Mouse (Mus musculus) hindbrain, embryonic 10.5 days (tissue): ENCODE results near the gene Epn2. TPM values are rescaled to one million over a fixed set of nuclear protein-coding genes. Genes with fewer than 3 reads are reported as not detected.

Source experiments
- polyA plus RNA-seq: library from polyadenylated mRNA; unstranded; fragments of >200 nt; fragmentation: Nextera tagmentation; extraction: Ambion mirVana; gene quantifications from 2 replicates; pipeline ENCODE4 v1.2.1, GENCODE M21; 2016

The Epn2 gene
- polyA plus RNA-seq, 1 experiment from 2014 or later, result 25.7 TPM

Other genes with a start within 250 kb of the Epn2 start
- gene Slc47a2, start 236.8 kb downstream of the Epn2 start, polyA plus RNA-seq, result not detected in 2 replicates
- 0.05 and 0.10 TPM in 2 replicates for gene Slc47a1, start 201.3 kb downstream of the Epn2 start, polyA plus RNA-seq
- gene Rnf112, start 125.6 kb downstream of the Epn2 start, polyA plus RNA-seq, result 0.62 and 1.1 TPM in 2 replicates
- 78.2 and 88.3 TPM in 2 replicates for gene Mfap4, start 94.3 kb downstream of the Epn2 start, polyA plus RNA-seq
- 99.5 and 107 TPM in 2 replicates for gene Mapk7, start 85.3 kb downstream of the Epn2 start, polyA plus RNA-seq
- gene B9d1, start 74.5 kb downstream of the Epn2 start, polyA plus RNA-seq, result 51.9 and 54.7 TPM in 2 replicates
- gene Grap, start 73.6 kb upstream of the Epn2 start, polyA plus RNA-seq, result 7.8 and 8.6 TPM in 2 replicates
- gene Fam83g, start 104.4 kb upstream of the Epn2 start, polyA plus RNA-seq, result 0.68 and 1.8 TPM in 2 replicates
- 0.09 TPM in 1 of 2 replicates, not detected in the other for gene Slc5a10, start 141.1 kb upstream of the Epn2 start, polyA plus RNA-seq
- 44.8 and 47.6 TPM in 2 replicates for gene Prpsap2, start 182.4 kb upstream of the Epn2 start, polyA plus RNA-seq